Comparison of ENCODE assay signal across 12 mouse cellular contexts in the genomic region with DNA sequence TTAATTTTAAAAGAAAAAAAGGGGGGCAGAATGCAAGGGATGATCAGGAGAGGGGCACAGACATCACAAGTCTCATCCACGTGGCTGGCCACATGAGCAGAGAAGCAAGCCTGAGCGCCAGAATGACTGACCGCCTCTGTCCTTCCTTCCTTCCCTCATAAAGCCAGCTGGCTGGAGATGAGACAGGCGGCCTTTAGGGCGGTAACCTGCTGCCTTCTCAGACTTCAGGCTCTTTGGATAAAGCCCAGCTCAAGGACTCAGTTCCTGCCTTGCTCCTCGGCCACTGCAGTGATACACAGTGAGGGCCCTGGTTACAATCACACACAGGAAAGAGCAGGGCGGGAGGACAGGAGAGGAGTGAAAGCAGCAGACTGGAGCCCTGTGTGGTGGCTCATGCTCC. TPM values are rescaled to one million over a fixed set of nuclear protein-coding genes. Genes with fewer than 3 reads are reported as not detected.
A peak's percentile ranks its signal among the peaks of the same experiment; 100 is the strongest.
DNase-seq lines count a peak whose midpoint lies in the region; ATAC-seq lines count a peak whose summit lies in the region.
"Had no signal": no experiment of that assay in that cellular context is flagged by ENCODE, and none has a peak within 500 bp of the region (broad histone marks: within the 10 kb centered on the region; RNA-seq: fewer than 3 reads in every experiment).

No protein-coding gene starts in this region.

- no peak overlapping the region for H3K9ac ChIP-seq in heart, embryonic 12.5 days
- H3K9ac ChIP-seq in midbrain, embryonic 16.5 days (ENCODE audit: low read depth, low read length): no peak overlapping the region

- peak; percentile 64 for DNase-seq in urinary bladder, postnatal 25 days (ENCODE audit: low spot score)
- no peak for DNase-seq in urinary bladder, adult 2 months (ENCODE audit: low spot score)
- DNase-seq in kidney, postnatal 25 days: peak; percentile 67 to 89
- DNase-seq in urinary bladder, postnatal 36 days (ENCODE audit: low spot score in 2 of 2): peak; percentile 57 to 79
- DNase-seq in layer of hippocampus, postnatal 25 days (ENCODE audit: extremely low spot score in 1 of 2, low spot score in 1 of 2): no peak
- DNase-seq: retina, postnatal 1 day had no signal

- no peak overlapping the region for H3K4me2 ChIP-seq in heart, embryonic 12.5 days
- H3K4me2 ChIP-seq in midbrain, embryonic 16.5 days (ENCODE audit: low read length): no peak overlapping the region

- H3K27ac ChIP-seq in heart, embryonic 12.5 days (ENCODE audit: poor library complexity, severe bottlenecking): peak overlapping the region; percentile 57
- no peak overlapping the region for H3K27ac ChIP-seq in midbrain, embryonic 16.5 days (ENCODE audit: low read length)

- peaks cover 46% of the 10 kb centered on the region for H3K4me1 ChIP-seq in heart, embryonic 12.5 days (replicated peaks)
- peaks cover 5% of the 10 kb centered on the region; the same call in 1 of the 2 replicates for H3K4me1 ChIP-seq in midbrain, embryonic 16.5 days (ENCODE audit: control insufficient read depth, insufficient read depth, low read length)

- H3K9me3 ChIP-seq in heart, embryonic 12.5 days (replicated peaks): no peaks in the 10 kb centered on the region
- no peaks in the 10 kb centered on the region for H3K9me3 ChIP-seq in midbrain, embryonic 16.5 days (replicated peaks; ENCODE audit: control insufficient read depth, low read length, poor library complexity, severe bottlenecking)
- H3K9me3 ChIP-seq: G1E had no signal

- no peaks in the 10 kb centered on the region for H3K36me3 ChIP-seq in heart, embryonic 12.5 days
- H3K36me3 ChIP-seq in midbrain, embryonic 16.5 days (ENCODE audit: control insufficient read depth, insufficient read depth, low read length): no peaks in the 10 kb centered on the region
- H3K36me3 ChIP-seq: G1E had no signal

- WGBS in heart, embryonic 12.5 days: 34% methylated on average over 7 of the region's 7 CpGs
- 64% methylated on average over 7 of the region's 7 CpGs for WGBS in midbrain, embryonic 16.5 days

- no peak overlapping the region for H3K4me3 ChIP-seq in heart, embryonic 12.5 days
- H3K4me3 ChIP-seq in midbrain, embryonic 16.5 days (ENCODE audit: low read depth, low read length): no peak overlapping the region
- H3K4me3 ChIP-seq: erythroblast, embryonic 14.5 days; megakaryocyte, embryonic 14.5 days had no signal

- H3K27me3 ChIP-seq in heart, embryonic 12.5 days (replicated peaks): no peaks in the 10 kb centered on the region
- no peaks in the 10 kb centered on the region for H3K27me3 ChIP-seq in midbrain, embryonic 16.5 days (ENCODE audit: control insufficient read depth, insufficient read depth, low read depth, low read length)

- ATAC-seq in heart, embryonic 12.5 days (ENCODE audit: insufficient number of reproducible peaks, low FRiP score): peak; percentile 79
- ATAC-seq in inflammation-experienced regulatory T-cells, adult 6 months: no peak
- no peak for ATAC-seq in midbrain, embryonic 16.5 days

RNA-seq across cellular contexts. Expression of gene Ptgis, which starts 13.8 kb away (rescaled TPM):
- 98.4 and 106 TPM in 2 replicates for polyA plus RNA-seq in urinary bladder, adult 2 months (2012; rRNA removed)
- 22.5 and 22.9 TPM in 2 replicates for polyA plus RNA-seq in heart, embryonic 12.5 days (2016; fragmentation: Nextera tagmentation; extraction: Ambion mirVana)
- not detected for polyA plus RNA-seq in inflammation-experienced regulatory T-cells, adult 6 months (2017; shearing (Covaris generic))
- 1 to 10 TPM; 1.1 TPM for total RNA-seq in layer of hippocampus, postnatal 25 days (2021)
- 3.4 and 4.3 TPM in 2 replicates for polyA plus RNA-seq in midbrain, embryonic 16.5 days (2015; fragmentation: Nextera tagmentation; extraction: Ambion mirVana)
- total RNA-seq: G1E had no signal
- polyA plus RNA-seq: erythroblast, embryonic 14.5 days; G1E had no signal

Comparison
In these comparisons a context has a peak if more than half of its experiments do, and no peak if none do; other contexts are left out.
1. DNase-seq: peak in urinary bladder, postnatal 25 days (single experiment), kidney, postnatal 25 days (2 of 2) and urinary bladder, postnatal 36 days (2 of 2); none in urinary bladder, adult 2 months (single experiment) and layer of hippocampus, postnatal 25 days (0 of 2).